Mouse (Mus musculus) stomach, postnatal 0 days (tissue): ENCODE measurements at regions not wholly inside any gene's neighbourhood (a gene's known extent, or its start where the extent isn't known, plus 50 kb on each side); places are given as distances from the start of the nearest gene placed in this dataset.

Experiments
- ATAC-seq: fragments of 200-750 bp; cut with Nextera tagmentation; 2 replicates; pipeline ENCODE4 v1.8.0; 2017; ENCODE audit not compliant: low FRiP score, low TSS enrichment
- DNase-seq: peaks from one replicate; pipeline ENCODE4 v3.0.0-alpha.2; 2016; ENCODE audit warnings: low spot score
- H3K27ac ChIP-seq: fragments of 300-500 bp; sonication (generic); replicated peaks from 2 replicates; pipeline ENCODE4 v1.5.1; 2014; ENCODE audit warnings: mild to moderate bottlenecking, control low read depth
- H3K27me3 ChIP-seq: fragments of 300-500 bp; sonication (generic); 2 replicates; pipeline ENCODE4 v1.6.1; 2014; ENCODE audit warnings: low read length; ENCODE audit not compliant: control insufficient read depth, insufficient read depth
- H3K36me3 ChIP-seq: fragments of 300-500 bp; sonication (generic); 2 replicates; pipeline ENCODE4 v1.6.1; 2014; ENCODE audit warnings: low read length, mixed read lengths; ENCODE audit not compliant: control insufficient read depth, insufficient read depth
- H3K4me1 ChIP-seq: fragments of 300-500 bp; sonication (generic); replicated peaks from 2 replicates; pipeline ENCODE4 v1.6.1; 2014; ENCODE audit warnings: antibody characterized with exemption; ENCODE audit not compliant: control insufficient read depth, insufficient read depth
- H3K4me2 ChIP-seq: fragments of 300-500 bp; sonication (generic); replicated peaks from 2 replicates; pipeline ENCODE4 v1.6.1; 2014; ENCODE audit warnings: low read depth, mild to moderate bottlenecking, control low read depth, moderate library complexity
- H3K4me3 ChIP-seq: fragments of 300-500 bp; sonication (generic); 2 replicates; pipeline ENCODE4 v1.5.1; 2014; ENCODE audit warnings: low read depth, low read length, control low read depth
- H3K9ac ChIP-seq: fragments of 300-500 bp; sonication (generic); 2 replicates; pipeline ENCODE4 v1.6.1; 2014; ENCODE audit warnings: mild to moderate bottlenecking, low read length, control low read depth, mixed read lengths
- H3K9me3 ChIP-seq: fragments of 300-500 bp; sonication (generic); 2 replicates; pipeline ENCODE4 v1.6.1; 2016; ENCODE audit warnings: low read length; ENCODE audit not compliant: control insufficient read depth
- CTCF ChIP-seq: IDR thresholded peaks from 2 replicates; pipeline ENCODE4 v1.5.1; 2016; ENCODE audit warnings: antibody characterized with exemption, low read depth, mild to moderate bottlenecking, moderate library complexity
- EP300 ChIP-seq: optimal IDR thresholded peaks from 2 replicates; pipeline ENCODE3; 2016; ENCODE audit warnings: antibody characterized with exemption
- WGBS: fragments of 180-500 bp; shearing (Covaris S2); extraction: QIAGEN DNeasy Blood & Tissue Kit; methylation state at CpG from one replicate; pipeline ENCODE4 v1.1.7; 2014; 5-methylcytosine and 5-hydroxymethylcytosine counted together

DNA sequence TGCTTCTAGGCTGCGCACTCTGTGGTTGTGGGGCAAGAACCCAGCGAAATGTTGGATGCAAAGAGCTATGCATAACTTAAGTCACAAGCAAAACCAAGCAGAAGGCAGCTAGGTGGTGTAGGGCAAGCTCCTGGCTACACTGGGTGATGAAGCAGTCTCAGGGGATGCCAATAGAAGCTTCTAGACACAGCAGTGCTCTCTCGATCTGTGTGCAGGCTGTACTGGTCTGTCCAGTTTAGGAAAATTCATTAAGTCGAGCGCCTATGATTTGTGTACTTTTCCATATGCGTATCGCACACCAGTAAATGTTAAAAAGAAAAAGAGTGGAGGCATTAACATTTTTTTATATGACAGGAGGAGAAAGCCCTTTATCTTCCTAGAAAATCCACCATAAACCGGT lies 533.6 kb upstream of the Tbx3 start:
- Histone ChIP-seq H3K4me2 (peak overlapping the region; percentile 20), H3K9me3 (no peaks in the 10 kb centered on the region), H3K4me1 (0 out of 2 replicates have a peak, but pooled peaks cover 6% of the 10 kb centered on the region), H3K9ac (no peak overlapping the region), H3K4me3 (no peak overlapping the region), H3K27me3 (no peaks in the 10 kb centered on the region), H3K27ac (no peak overlapping the region; the same call in 1 of the 2 replicates), H3K36me3 (no peaks in the 10 kb centered on the region)
- 32% methylated on average over 8 of the region's 8 CpGs for WGBS
- TF ChIP-seq EP300 (peak; percentile 33), CTCF (no peak)
- no peak for DNase-seq
- ATAC-seq, result no peak

DNA sequence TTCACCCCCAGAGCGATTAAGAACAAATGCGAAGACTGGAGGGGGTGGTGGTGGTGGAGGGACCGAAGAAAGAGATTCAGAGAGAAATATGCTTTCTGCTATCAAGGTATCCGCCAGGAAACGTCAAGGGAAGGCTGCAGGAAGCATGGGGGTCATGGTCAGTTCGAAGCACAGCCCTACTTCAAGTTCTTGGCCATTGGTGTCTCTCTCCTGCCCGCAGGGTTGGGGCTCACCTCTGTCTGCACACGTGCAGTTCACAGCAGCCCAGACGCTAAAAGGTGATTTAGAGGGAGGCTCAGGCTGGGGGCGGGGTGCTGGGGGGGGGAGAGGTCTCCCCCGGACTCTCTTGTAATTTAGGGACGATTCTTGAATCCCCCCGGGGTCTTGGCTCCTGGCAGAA lies 533.1 kb upstream of the Tbx3 start:
- WGBS, result 14% methylated on average over 13 of the region's 13 CpGs
- Histone ChIP-seq H3K4me1 (0 out of 2 replicates have a peak, but pooled peaks cover 6% of the 10 kb centered on the region), H3K9ac (0 out of 2 replicates have a peak overlapping the region, but pooled peaks have one; percentile 14), H3K27me3 (no peaks in the 10 kb centered on the region), H3K36me3 (no peaks in the 10 kb centered on the region), H3K27ac (peak overlapping the region; percentile 69), H3K4me2 (peak overlapping the region; percentile 54), H3K9me3 (no peaks in the 10 kb centered on the region), H3K4me3 (peak overlapping the region; percentile 26)
- DNase-seq (no peak), ATAC-seq (0 out of 2 replicates have a peak, but pooled peaks have one; percentile 36)
- TF ChIP-seq EP300 (no peak), CTCF (no peak)

DNA sequence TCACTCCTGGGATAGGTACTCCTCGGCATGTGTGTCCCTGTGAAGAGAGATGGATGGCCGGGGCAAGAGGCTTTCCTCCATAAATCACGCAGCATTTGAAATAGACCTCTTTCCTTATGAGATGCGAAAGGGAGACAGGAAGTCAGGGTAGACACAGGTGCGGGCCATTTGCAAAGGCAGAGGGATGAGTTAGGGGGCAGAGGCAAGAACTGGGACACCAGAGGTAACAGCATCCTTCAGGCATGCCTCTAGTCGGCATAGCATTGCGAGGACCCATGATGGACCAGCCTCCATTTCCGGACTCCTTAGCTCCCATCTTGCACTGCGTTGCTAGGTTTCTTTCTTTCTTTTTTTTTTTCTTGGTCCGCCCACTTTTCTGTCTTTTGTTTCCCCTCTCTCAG lies 532.6 kb upstream of the Tbx3 start:
- peak overlapping the region; percentile 69; the same call in 1 of the 2 replicates for H3K27ac ChIP-seq
- TF ChIP-seq CTCF, result no peak
- no peak for TF ChIP-seq EP300
- WGBS, result 37% methylated on average over 10 of the region's 10 CpGs
- H3K4me2 ChIP-seq, result peak overlapping the region; percentile 54
- H3K9ac ChIP-seq, result 0 out of 2 replicates have a peak overlapping the region, but pooled peaks have one; percentile 14
- no peaks in the 10 kb centered on the region for H3K36me3 ChIP-seq
- no peaks in the 10 kb centered on the region for H3K9me3 ChIP-seq
- 0 out of 2 replicates have a peak, but pooled peaks cover 6% of the 10 kb centered on the region for H3K4me1 ChIP-seq
- peak overlapping the region; percentile 26 for H3K4me3 ChIP-seq
- H3K27me3 ChIP-seq, result no peaks in the 10 kb centered on the region
- ATAC-seq, result no peak
- DNase-seq, result no peak

DNA sequence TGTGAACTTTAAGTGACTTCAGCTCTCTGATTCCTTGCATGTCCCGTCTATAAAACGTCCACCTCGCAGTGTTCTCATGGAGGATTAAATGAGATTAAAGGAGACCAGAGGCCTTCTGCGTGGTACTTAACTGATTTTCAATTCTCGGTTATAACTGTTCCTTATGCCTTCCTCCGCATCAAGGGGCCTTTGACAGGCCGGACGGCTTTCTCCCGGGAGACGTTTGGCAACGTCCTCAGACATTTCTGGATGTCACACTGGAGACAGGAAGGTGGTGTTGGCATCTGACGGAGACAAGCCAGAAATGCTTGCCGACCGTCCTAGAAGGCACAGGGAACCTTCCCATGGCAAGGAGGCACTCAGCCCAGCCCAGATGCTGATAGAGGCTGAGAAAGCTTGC lies 532.2 kb upstream of the Tbx3 start:
- H3K4me2 ChIP-seq, result peak overlapping the region; percentile 33; the same call in 1 of the 2 replicates
- WGBS, result 24% methylated on average over 14 of the region's 14 CpGs

DNA sequence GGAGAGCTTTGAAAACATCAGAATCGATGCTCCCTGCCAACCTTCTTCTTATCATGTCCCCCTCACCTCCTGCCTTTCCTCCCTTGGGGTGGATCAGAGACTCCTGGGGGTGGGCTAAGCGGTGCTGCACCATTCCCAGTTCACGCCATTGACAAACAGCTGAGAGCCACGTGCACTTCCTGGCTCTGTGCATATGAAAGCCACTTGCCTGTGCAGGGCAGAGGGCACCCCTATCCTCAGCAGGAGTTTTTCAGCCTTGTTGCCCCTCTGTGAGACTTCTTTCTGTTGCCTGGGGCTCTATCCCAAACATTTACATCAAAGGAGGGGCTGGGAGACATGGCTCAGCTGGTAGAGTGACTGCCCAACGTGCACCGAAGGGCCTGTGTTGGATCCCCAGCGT lies 531.1 kb upstream of the Tbx3 start:
- Histone ChIP-seq H3K36me3 (no peaks in the 10 kb centered on the region), H3K9ac (no peak overlapping the region; the same call in 1 of the 2 replicates), H3K4me2 (no peak overlapping the region), H3K4me3 (no peak overlapping the region), H3K9me3 (no peaks in the 10 kb centered on the region), H3K4me1 (0 out of 2 replicates have a peak, but pooled peaks cover 6% of the 10 kb centered on the region), H3K27me3 (no peaks in the 10 kb centered on the region), H3K27ac (no peak overlapping the region)
- DNase-seq (peak; percentile 25), ATAC-seq (no peak)
- WGBS, result 57% methylated on average over 7 of the region's 7 CpGs
- no peak for TF ChIP-seq CTCF
- no peak for TF ChIP-seq EP300

More for the DNA sequence above, 532.2 kb upstream of the Tbx3 start:
- H3K9ac ChIP-seq, result no peak overlapping the region
- H3K36me3 ChIP-seq, result no peaks in the 10 kb centered on the region
- H3K27ac ChIP-seq, result no peak overlapping the region
- H3K4me1 ChIP-seq, result 0 out of 2 replicates have a peak, but pooled peaks cover 6% of the 10 kb centered on the region
- no peaks in the 10 kb centered on the region for H3K9me3 ChIP-seq
- no peaks in the 10 kb centered on the region for H3K27me3 ChIP-seq
- DNase-seq, result no peak
- no peak for TF ChIP-seq EP300
- TF ChIP-seq CTCF, result no peak
- no peak overlapping the region for H3K4me3 ChIP-seq
- no peak for ATAC-seq

DNA sequence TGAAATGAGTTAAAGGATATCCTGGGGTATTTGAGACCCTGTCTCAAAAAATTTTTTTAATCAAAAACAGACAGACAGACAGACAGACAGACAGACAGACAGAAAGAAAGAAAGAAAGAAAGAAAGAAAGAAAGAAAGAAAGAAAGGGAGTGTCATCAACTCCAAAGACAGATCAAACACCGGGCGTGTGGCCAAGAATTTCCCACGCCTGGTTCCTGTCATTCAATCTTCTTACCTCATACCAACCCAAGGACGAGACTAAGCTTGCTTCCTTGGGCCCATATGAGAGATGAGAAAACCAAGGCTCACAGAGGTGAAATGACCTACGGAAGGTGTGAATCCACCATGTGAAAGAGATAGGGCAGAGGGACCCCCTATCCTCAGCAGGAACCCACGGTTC lies 530.7 kb upstream of the Tbx3 start:
- no peak overlapping the region for H3K4me3 ChIP-seq
- H3K36me3 ChIP-seq, result no peaks in the 10 kb centered on the region
- H3K9ac ChIP-seq, result no peak overlapping the region
- H3K27ac ChIP-seq, result no peak overlapping the region
- no peaks in the 10 kb centered on the region for H3K27me3 ChIP-seq
- DNase-seq, result no peak
- WGBS, result 69% methylated on average over 6 of the region's 6 CpGs
- ATAC-seq, result no peak
- 0 out of 2 replicates have a peak, but pooled peaks cover 6% of the 10 kb centered on the region for H3K4me1 ChIP-seq
- no peaks in the 10 kb centered on the region for H3K9me3 ChIP-seq
- H3K4me2 ChIP-seq, result no peak overlapping the region
- TF ChIP-seq EP300 (no peak), CTCF (no peak)
